Mouse (Mus musculus): ENCODE data around the gene Scaf8. TPM values are rescaled to one million over a fixed set of nuclear protein-coding genes. Genes with fewer than 3 reads are reported as not detected.

Scaf8 gene
- total RNA-seq, 2 experiments from 2014 or later: 52.9 to 61.2 TPM

DNA sequence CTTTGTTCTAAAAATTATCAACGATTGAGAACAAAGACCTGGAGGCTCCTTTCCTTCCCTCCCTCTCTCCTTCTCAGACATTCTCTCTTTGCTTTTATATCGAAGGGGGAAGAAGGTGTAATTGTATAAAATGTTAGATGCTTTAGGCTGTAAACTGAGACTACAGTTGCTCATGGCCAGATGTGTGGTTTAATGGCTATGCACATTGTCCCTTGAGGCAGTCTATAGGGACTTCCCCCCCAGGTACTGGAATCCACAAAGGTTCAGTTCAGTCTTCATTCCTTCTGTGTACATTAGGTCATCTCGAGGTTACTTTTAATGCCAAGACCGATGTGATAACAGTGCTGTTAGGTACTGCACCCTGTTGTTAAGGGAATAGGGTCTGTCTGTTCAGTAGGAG, 89.1 kb downstream of the Scaf8 start:
- peak; percentile 38 for ATAC-seq (replicated peaks; ENCODE audit: low FRiP score, low TSS enrichment, poor library complexity, severe bottlenecking)

DNA sequence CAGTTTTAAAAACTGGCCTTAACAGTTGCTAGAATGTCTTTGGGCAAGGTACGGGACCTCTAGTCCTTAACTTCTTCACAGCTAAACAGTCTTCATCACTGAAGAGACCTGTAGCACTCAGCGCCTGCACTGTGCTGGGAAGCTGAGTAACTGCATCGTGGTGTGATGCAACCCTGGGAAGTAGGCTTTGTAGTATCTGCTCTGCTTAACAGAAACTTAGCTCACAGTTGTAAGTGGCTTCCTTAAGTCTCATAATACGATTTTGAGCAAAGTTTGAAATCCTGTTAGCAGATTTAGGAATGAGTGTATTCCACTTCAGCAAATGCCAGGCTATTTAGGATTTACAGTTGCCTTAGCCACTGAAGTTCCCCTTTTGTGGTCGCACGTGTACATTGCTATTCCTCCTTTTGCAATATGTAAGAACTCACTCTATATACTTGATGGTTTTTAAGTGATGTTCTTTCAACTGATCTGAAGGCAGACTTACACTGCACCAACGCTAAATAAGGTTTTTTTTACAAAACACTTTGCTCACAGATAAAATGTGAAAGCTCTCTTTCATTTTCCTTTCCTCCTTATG, 90.1 kb downstream of the Scaf8 start:
- ATAC-seq (replicated peaks; ENCODE audit: low FRiP score, low TSS enrichment, poor library complexity, severe bottlenecking): 0 out of 2 replicates have a peak, but pooled peaks have one; percentile 28

DNA sequence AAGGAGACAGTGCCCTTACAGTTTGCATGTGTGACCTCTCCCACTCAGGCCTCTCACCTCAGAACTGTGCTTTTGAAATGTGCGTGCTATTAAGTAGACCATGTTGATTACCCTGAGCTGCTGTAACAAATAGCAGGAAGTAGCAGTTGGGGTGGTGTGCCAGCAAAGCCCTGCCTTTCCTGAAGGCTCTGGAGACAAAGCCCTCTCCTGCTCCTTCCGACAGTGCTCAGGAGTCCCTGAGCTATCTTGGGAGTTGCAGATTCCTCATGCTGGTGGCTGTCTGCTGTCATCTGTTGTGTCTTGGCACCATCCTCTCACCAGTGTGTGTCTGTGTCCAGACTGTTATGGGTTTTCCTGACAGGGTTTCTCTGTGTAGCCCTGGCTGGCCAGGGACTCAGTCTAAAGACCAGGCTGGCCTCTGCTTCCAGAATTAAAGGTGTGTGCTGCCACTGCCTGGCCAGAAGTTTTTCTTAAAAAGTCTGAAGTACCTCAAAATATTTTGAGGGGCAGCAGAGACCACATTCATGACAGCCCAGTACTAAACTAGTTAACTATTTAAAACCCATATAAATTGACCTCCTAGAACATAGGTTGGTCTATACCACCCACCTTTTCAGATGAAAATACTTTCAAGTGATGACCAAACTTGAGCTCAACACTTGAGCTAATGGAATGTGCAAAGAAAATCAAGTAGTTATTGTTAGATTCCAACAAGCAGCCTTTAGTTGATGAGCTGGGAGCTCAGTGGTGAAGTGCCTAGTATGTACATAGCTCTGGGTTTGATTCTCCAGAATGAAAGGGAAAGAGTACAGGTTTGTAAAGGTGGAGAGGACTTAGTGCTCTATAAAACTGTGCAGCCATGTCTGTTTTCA, 92.0 kb downstream of the Scaf8 start:
- peak; percentile 32; the same call in 1 of the 2 replicates for ATAC-seq (replicated peaks; ENCODE audit: low FRiP score, low TSS enrichment, poor library complexity, severe bottlenecking)

DNA sequence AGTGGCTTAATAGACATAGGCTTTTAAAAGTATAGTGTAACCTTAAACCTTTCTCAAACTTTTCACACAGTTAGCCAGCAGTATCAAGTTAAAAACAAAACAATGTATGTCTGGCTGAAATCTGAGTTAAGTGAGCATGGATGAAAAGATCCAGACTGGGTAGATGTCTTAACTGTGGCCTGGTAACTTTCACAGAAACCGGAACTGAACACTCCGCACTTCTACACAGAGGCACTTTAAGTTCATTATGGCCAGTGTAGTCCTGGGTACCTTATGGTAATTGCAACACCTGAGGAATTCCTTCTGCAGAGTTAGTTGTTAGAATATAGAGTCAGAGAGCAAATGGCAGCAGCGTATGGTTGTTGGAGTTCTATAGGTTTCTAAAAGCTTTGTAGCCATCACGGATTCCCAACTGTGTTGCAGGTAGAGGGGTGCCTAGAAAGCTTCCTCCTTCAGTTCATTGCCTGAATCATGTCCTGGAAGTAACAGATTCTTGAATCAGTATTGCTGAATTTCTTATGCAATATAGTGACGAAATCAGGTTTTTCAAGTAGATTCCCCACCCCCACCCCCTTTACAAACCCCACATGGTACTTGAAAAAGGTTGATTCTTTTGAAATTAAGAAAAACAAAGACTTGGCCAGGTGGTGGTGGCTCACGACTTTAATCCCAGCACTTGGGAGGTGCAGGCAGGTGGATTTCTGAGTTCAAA, 92.9 kb downstream of the Scaf8 start:
- ATAC-seq (replicated peaks; ENCODE audit: low FRiP score, low TSS enrichment, poor library complexity, severe bottlenecking): no peak

DNA sequence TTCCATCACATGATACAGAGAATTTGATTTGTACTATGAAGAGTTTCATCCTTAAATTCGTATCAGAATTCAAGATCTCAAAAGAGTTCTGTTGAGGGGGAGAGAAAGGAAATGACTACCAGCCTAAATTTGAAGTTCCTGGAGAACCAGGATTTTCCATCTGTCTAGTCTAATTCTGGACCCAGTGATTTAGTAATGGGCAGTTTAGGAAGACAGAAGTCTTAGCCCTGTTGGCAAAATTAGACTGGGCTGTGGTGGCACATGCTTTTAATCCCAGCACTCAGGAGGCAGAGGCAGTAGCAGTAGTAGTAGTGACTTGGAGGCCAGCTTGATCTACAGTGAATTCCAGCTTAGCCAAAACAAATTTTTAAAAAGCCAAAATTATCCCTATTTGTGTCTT, 93.7 kb downstream of the Scaf8 start:
- no peak for ATAC-seq (replicated peaks; ENCODE audit: low FRiP score, low TSS enrichment, poor library complexity, severe bottlenecking)

DNA sequence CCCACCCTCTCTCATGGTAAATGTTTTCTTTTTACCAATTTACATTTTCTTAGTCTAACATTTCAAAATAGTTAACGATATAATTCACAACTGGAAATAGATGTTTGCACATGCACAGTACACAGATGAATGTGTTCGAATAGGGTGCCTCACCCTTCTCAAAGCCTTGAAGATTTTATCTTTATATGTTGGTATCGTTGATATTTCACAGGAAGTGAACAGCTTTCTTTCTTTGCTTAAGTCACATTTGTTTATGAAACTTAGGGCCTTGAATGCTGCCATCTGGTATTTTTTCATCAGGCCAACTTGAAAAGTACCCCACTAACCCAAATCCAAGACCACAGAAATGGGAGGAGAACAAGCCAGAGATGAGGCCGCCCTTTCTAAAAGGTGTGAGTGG, 94.8 kb downstream of the Scaf8 start:
- ATAC-seq (replicated peaks; ENCODE audit: low FRiP score, low TSS enrichment, poor library complexity, severe bottlenecking): no peak

DNA sequence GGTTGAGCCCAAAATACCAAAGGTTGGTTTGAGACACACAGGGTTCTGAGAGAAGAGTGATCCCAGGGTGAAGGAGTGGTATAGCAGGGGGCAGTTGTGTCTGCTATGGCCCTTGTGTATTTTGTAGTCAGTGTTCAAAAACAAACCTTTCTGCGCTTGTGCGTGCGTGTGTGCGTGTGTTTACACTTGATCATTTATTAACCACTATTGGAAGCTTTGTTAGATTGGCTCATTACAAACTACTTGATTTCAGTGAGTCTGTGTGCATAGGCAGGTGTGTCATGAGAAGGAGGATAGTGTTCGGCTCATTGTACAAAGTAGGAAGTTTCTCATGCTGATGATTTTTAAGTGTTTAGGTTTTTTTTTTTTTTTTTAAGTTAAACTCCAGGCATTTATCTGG, 95.4 kb downstream of the Scaf8 start:
- no peak for ATAC-seq (replicated peaks; ENCODE audit: low FRiP score, low TSS enrichment, poor library complexity, severe bottlenecking)

DNA sequence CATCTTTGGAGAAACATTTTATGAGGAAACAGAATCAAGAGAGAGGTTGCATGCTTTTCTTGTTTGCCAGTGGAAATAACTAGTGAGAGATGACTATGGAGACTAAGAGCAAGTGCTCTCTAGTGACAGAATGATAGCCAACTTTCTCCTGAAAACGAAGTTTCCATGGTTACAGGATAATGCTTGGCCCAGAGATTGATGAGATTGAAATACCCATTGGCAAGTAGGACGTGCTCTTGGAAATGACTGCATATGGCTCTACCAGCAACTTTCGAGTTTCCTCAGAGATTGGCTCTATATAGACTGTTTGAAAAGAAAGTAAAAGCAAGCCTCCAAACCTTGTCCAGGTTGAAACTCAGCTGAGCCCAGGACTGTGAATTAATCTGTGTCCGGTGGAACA, 97.3 kb downstream of the Scaf8 start:
- no peak for ATAC-seq (replicated peaks; ENCODE audit: low FRiP score, low TSS enrichment, poor library complexity, severe bottlenecking)

DNA sequence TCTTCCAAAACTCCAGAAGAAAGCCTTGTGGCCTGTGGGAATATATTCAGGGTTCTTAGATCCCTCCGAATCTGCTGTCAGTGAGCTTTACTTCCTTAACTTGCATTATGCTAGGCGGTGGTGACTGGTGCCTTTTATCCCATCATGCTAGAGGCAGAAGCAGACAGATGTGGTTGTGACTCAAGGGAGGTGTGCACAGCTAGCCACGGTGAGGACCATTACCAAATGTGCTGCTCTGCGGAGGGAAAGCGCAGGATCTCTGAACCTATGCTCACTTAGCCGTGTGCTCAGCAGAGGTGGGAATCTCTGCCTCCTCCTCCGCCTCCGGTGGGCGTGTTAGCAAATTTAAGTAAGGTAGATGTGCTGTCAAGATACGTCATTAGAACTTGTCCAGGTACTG, 98.1 kb downstream of the Scaf8 start:
- no peak for ATAC-seq (replicated peaks; ENCODE audit: low FRiP score, low TSS enrichment, poor library complexity, severe bottlenecking)

DNA sequence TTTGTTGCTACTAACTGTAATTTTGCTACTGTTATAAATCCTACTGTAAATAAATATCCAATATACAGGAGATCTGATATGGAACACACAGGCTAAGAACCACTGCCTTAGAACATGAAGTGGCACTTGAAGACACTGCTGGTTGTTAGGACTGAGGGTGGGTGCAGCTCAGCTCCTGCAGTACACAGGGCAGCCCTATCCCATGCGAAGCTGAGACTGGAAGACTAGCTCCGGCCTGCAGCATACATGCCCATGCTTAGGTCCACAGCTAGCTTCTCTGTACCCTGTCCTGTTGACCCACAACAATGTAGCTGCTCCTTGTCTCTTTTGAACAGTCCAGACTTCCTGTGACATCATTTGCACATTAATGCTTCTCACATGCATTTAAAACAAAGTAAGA, 100.1 kb downstream of the Scaf8 start:
- ATAC-seq (replicated peaks; ENCODE audit: low FRiP score, low TSS enrichment, poor library complexity, severe bottlenecking): no peak

DNA sequence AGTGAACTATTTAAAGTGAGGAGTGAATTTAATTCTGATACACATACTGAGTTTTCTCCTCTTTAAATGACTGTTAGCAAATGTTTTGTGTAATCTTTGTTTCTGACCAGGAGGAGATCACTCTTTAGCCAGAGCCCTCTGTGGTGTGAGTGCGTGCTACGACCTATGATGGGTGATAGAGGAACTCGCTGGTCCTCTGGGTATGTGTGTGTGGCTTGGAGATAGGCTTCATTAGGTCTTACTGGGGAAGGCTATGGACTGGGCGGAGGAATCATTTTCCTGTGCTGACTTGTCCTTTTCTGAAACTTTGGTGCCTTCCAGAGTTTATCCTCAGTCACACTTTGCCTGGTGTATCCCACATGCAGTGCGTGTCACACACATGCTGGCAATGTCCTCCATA, 102.3 kb downstream of the Scaf8 start:
- no peak for ATAC-seq (replicated peaks; ENCODE audit: low FRiP score, low TSS enrichment, poor library complexity, severe bottlenecking)

DNA sequence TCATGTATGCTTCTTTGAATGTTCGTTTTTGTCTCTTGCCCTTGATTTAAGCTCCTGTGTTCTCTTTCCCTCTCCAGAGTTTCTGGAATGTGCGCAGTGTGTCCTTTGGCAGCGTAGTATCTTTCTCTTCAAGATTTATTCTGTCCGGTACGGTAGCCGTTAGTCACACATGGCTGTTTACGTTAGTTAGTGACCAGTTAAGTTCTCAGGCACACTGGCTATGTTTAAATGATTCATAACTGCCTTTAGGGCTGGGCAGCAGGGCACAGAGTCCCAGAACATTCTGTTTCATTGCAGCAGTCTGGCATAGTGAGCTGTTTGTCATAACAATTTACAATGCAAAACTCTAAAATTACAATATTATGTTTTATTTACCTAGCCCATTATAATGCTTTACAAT, 103.6 kb downstream of the Scaf8 start:
- ATAC-seq (replicated peaks; ENCODE audit: low FRiP score, low TSS enrichment, poor library complexity, severe bottlenecking): no peak

DNA sequence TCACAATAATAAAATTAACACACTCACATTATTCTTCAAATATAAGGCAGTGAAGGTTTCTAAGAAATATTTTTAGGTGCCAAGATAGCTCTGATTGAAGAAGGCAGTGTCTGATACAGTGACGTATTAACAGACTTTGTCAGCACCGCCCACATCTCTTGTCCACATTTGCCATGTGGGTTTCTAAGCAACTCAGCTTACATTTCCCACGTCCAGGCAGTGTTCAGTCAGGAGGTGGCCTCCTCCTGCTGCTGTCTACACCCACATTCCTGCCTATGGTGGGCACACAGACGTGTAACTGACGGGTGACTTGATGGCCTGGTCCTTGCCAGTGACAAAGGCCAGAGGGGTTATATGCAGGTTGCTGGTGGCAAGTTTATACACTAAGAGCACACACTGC, 104.1 kb downstream of the Scaf8 start:
- no peak for ATAC-seq (replicated peaks; ENCODE audit: low FRiP score, low TSS enrichment, poor library complexity, severe bottlenecking)

DNA sequence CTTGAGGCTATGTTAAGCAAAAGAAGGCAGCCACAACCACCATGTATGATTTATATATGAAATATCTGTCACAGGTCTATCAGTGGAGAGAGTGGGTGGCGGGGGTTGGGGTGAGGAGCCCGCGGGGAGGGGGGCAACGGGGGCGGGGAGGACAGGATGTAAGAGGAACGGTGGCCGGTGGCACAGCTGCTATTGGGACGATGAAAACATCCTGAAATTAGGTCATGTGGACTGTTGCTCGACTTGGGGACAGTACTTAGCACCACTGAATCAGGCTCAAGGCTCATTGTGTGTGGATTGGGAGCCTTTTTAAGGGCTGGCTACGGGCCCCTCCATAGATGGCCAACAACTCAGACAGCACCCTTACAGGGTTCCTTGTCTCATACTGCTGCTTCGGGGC, 105.4 kb downstream of the Scaf8 start:
- ATAC-seq (replicated peaks; ENCODE audit: low FRiP score, low TSS enrichment, poor library complexity, severe bottlenecking): no peak

DNA sequence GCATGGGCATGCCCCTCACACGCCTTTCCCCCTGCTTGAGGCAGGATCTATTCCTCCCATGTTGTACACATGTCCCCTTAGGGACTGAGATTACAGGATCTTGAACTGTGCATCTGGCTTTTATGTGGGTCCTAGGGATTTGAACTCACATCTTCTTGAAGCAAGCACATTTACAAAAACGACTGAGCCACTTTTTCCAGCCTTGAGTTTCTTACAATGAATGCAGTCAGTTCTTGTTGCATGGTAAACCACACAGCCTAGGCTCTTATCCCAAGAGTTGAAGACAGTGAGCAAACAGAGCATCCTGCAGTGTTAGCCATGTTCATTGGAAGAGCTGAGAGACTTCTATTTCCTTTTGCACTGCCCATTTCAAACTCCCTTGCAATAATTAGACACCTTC, 108.3 kb downstream of the Scaf8 start:
- ATAC-seq (replicated peaks; ENCODE audit: low FRiP score, low TSS enrichment, poor library complexity, severe bottlenecking): no peak

DNA sequence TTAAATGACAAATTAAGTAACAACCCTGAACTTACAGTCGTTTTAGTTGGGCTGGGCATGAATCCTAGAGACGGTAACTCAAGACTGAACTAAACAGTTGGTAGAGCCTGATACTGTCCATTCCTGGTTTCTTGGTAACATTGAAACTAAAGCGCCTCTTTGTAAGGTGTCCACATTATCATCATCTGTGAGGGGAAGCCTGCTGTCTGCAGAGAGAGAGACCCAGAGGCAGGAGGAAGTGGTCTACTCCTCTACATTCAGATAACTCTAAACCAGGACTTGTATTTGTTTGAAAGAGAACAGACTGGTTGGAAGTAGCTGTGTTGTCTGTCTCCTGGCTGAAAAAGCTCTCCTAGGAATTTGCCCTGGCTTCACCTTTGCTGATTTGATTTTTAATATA, 108.9 kb downstream of the Scaf8 start:
- ATAC-seq (replicated peaks; ENCODE audit: low FRiP score, low TSS enrichment, poor library complexity, severe bottlenecking): 0 out of 2 replicates have a peak, but pooled peaks have one; percentile 17

DNA sequence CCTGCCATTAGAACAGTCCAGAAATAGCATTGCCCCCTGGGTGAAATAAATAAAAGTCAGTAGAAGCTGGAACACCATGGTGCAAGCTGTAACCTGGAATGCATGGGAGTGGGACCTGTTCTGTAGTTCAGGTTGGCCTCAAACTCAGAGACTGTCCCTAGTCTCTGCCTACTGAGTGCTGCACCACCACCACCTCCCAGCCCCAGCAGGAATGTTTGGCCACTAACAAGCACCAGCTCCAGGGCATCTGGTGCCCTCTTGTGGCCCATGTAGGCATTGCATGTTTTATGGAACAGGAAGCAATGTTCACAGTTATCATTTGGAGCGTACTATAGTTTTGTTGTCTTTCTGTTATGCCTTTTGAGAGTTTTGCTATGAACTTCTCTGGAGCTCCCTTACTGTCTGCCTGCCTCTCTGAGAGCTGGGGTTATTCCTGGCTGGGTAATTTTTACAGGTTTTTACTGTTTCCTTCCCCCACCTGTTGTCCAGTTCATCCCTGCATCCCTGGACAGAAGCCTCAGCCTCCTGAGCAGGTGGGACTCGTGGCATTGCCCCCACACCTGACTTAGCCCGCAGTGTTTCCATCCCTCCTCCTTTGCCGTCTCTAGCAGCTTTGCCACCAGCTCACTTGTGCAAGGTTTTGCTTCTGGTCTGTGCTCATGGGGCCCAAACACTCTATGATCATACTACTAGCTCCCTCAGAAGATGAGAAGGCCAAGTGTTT, 109.8 kb downstream of the Scaf8 start:
- ATAC-seq (replicated peaks; ENCODE audit: low FRiP score, low TSS enrichment, poor library complexity, severe bottlenecking): peak; percentile 81

DNA sequence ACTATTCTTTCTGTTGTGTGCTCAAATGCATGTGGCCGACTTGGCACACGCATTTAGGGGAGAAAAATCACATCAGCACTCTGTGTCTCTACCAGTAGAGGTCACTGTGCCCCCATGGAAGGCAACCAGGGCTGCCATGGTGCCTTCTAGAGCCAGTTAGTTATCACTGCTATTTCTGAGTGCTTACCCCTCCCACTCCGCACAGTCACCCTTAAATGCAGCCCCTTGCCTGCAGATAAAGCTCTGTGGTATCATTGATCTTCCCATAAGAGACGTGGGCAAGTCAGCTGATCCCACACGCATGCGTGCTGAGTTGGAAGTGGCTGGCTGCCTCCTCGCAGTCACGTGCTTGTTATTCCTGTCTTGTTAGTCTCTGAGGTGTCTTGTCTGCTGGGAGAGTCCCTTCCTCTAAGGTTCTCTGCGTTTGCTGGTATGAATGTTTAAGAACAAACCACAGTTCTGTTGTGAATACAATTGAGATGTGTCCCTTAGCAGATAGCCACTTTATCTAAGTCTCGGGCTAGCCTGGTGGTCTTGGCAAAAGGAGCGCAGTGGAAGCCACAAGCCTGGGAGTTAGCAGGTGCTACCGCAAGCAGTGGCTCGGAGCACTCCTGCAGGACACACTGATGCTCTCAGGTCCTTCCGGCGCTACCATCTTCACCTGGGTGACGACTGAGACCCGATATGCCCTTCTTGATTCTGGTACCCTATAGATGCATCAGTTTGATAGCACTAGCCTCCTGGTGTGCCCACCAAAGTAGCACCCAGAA, 115.6 kb downstream of the Scaf8 start:
- ATAC-seq (replicated peaks; ENCODE audit: low FRiP score, low TSS enrichment, poor library complexity, severe bottlenecking): peak; percentile 98

DNA sequence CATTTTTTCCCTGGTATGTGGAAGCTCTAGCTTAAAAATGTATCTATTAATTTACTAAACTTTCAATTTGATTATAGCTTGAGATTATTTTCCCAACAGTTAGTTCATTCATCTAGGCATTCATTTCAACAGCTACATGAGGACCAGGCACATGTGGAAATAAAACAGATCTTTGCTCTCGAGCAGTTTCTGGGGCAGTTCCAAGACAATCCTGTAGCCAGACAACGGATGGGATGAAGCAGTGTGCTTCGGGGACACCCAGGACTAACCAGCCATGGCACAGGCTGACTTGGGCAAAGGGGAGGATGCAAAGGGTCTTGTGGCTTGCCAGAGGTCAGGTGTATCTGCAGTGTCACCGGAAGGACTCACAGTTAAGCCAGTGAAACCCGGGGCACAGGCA, 117.9 kb downstream of the Scaf8 start:
- no peak for ATAC-seq (replicated peaks; ENCODE audit: low FRiP score, low TSS enrichment, poor library complexity, severe bottlenecking)
